Mouse (Mus musculus) Patski (cell line): Measurements from ENCODE around the gene Kbtbd13. TPM values are rescaled to one million over a fixed set of nuclear protein-coding genes. Genes with fewer than 3 reads are reported as not detected.
"Not testable (repeated sequence)": the region's sequence is repeated elsewhere in the genome, so short reads cannot be mapped to it uniquely, and the experiment has no call there.

Experiments
- ATAC-seq: fragments of 100-300 bp; one replicate; pipeline ENCODE4 v1.8.0; 2021
- CTCF ChIA-PET: fragments of 350-600 bp; sonication (Branson Sonifier 250); formaldehyde crosslinking; loops from one replicate; lab custom pipeline; 2022; ENCODE audit warnings: inconsistent platforms; lab: Charles Lee
- POLR2A ChIA-PET: fragments of 350-600 bp; sonication (Branson Sonifier 250); formaldehyde crosslinking; loops from one replicate; lab custom pipeline; 2022; ENCODE audit warnings: antibody characterized with exemption, inconsistent platforms; lab: Charles Lee
- DNase-seq: peaks from one replicate; pipeline ENCODE4 v3.0.0-alpha.2; 2011; ENCODE audit warnings: low read depth, low spot score
- H3K27me3 ChIP-seq: fragments of 371-371 bp; one replicate; pipeline ENCODE4 v1.5.1; 2021
- CTCF ChIP-seq: fragments of 100-300 bp; IDR thresholded peaks from one replicate; pipeline ENCODE4 v1.5.1; 2021
- in situ Hi-C: fragments of 300-500 bp; cut with MboI; formaldehyde crosslinking; loops from 3 replicates; pipeline ENCODE4 v1.11.1; 2018; ENCODE audit warnings: low pct_unique_long_range_greater_than_20kb, mixed read lengths
- polyA plus RNA-seq: library from polyadenylated mRNA; unstranded; gene quantifications from one replicate; pipeline ENCODE4 v1.2.3, GENCODE M21; 2021

Gene Kbtbd13
- polyA plus RNA-seq, 1 experiment from 2014 or later, result 0.01 TPM

DNA sequence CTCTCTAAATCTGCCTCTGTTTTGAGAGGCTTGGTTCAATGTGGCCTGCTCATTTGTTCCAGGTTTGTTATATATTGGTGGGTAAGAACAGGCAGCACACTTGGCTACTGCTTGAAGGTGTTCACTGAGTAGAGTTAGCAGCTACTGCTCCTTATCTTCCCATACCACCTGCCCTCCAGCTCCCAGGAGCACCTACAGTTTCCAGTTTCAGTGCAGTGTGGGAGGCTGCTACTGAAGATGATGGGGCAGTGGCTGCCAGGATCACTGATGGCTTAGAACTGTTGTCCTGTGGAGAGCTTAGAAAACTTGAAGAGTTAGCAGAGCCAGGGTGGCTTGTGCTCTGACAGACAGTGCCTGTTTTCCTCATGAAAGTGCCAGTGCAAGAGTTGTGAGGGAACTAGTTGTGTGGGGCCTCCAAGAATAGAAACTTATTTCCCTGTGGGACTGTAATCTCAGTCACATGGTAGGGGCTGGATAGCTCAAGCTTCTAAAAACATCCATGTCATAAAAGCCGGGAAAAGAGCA lies 32.4 kb downstream of the Kbtbd13 start:
- H3K27me3 ChIP-seq, result no peaks in the 10 kb centered on the region
- POLR2A ChIA-PET, result no interaction called here
- CTCF ChIA-PET, result no interaction called here
- DNase-seq, result no peak
- in situ Hi-C loops, result no loop called here
- no peak for TF ChIP-seq CTCF
- ATAC-seq, result no peak

DNA sequence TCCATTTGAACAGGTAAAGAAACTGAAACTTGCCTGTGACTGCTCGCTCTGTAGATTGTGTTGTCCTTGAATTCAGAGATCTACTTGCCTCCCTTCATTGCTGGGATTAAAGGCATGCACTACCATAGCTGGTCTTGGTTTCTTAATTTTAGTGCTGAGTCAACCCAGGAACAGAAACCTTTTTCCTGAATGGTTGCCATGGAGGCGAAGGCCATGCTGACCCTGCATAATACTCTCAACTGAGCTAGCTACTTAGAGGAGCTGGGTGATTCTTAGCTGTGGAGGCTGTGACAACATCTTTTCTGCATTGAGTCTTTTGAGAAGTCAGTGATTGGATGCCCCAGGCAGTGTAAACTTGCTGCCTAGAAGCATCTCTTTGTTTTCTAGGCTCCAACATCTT lies 34.5 kb downstream of the Kbtbd13 start:
- no peak for DNase-seq
- TF ChIP-seq CTCF, result no peak
- ChIA-PET POLR2A (no interaction called here), CTCF (no interaction called here)
- H3K27me3 ChIP-seq, result no peaks in the 10 kb centered on the region
- in situ Hi-C loops, result no loop called here
- no peak for ATAC-seq

DNA sequence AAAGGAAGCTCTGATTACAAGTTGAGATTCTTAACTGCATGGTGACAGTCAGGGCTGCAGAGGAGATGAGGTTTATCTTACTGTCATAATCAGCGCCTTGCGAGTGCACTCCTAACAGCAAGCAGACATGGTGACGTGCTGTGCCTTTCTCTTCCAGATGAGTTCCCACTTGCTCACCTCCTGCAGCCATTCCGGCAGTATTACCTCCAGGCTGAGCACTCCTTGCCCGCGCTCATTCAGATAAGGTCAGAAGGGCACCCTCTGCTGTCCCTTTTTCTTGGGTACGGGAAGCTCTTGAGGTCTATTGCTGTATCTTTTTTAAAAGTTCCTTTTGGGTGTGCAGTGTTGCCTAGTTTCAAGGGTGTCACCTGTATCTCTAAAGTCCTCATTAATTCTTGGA lies 34.9 kb downstream of the Kbtbd13 start:
- CTCF ChIA-PET, result no interaction called here
- in situ Hi-C loops, result no loop called here
- ATAC-seq, result no peak
- TF ChIP-seq CTCF, result no peak
- POLR2A ChIA-PET, result no interaction called here
- DNase-seq, result no peak
- H3K27me3 ChIP-seq, result no peaks in the 10 kb centered on the region

DNA sequence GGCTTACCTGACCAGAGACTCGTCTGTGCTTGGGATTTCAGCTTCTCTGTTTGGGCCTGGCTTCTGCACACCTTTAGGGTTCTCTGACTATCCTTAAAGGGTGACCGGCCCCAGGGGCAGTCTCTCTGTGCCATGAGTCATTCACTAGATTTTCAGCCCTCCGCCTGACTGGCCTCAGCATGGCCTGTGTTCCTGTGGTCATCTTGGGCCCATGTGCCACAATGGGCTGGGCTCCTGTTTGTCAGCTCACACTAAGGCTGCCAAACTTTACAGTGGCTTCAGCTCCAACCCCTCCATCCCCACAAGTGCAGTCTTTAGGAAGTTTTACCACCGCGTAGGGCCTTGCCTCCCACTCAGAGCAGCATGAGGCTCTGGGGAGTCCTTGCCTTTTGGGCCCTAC lies 38.2 kb downstream of the Kbtbd13 start:
- ATAC-seq, result no peak
- no peaks in the 10 kb centered on the region for H3K27me3 ChIP-seq
- ChIA-PET CTCF (no interaction called here), POLR2A (no interaction called here)
- no peak for TF ChIP-seq CTCF
- in situ Hi-C loops, result no loop called here
- no peak for DNase-seq

DNA sequence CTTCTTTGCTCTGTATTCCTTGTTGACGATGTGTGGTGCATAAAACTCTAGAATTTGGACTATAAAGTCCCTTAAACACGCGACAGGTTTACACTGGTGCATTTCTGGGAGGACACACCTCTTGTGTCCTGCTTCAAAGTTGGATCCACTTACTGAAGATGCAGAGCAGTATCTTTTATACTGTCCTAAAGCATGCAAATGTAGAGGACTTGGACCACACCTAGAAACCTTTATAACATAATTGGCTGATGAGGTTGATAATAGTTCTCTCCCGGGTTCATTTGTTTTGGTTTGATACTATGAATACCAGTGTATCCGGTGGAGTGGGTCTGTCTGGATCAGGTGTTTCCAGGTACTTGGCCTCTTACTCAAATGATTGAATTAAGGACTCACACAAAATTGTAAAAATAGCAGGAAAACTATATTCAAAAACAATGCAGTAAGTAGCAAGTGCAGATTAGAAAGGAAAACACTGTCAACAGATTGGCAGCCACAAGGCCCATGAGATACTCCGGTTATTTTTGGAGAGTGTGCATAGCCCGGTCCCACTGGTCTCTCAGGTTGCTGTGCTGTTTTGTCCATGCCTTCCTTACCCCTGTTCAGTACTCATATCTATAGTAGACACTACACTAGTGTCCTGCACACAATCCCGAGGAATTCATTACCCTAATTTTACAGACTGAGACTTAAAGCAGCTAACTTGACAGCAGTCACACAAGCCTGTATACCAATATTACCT lies 44.2 kb downstream of the Kbtbd13 start:
- H3K27me3 ChIP-seq, result peaks cover 5% of the 10 kb centered on the region
- ATAC-seq, result no peak
- no peak for TF ChIP-seq CTCF
- in situ Hi-C loops, result no loop called here
- CTCF ChIA-PET, result interaction anchor here (0.5 kb wide), 1 partner anchor 37 kb away, joined by 3 read pairs; no protein-coding TSS in a partner anchor
- DNase-seq, result no peak
- POLR2A ChIA-PET, result no interaction called here

DNA sequence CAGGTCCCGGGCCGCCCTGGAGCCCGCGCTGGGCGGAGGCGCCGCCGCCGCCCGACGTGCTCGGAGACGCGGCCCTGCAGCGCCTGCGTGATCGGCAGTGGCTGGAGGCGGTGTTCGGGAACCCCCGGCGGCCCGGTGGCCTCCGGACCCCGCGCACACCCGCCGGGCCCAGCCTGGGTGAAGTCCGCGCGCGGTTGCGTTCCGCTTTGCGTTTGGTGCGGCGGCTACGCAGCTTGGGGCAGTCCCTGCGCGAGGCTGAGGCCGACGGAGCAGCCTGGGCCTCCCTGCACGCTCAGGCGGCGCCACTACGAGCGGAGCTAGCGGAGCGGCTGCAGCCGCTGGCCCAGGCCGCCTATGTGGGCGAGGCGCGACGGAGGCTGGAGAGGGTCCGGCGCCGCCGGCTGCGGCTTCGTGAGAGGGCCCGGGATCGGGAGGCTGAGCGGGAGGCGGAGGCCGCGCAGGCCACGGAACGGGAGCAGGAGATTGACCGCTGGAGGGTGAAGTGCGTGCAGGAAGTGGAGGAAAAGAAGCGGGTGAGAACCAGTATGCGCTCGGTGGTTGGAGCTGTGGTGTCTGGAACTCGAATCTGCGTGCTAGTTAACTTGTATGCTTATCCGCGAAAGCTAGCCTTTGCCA lies 44.9 kb downstream of the Kbtbd13 start:
- H3K27me3 ChIP-seq, result peaks cover 6% of the 10 kb centered on the region
- DNase-seq (no peak), ATAC-seq (peak; percentile 69)
- CTCF ChIA-PET, result interaction anchor here (0.5 kb wide), 1 partner anchor 36 kb away, joined by 3 read pairs; no protein-coding TSS in a partner anchor
- no peak for TF ChIP-seq CTCF
- in situ Hi-C loops, result no loop called here
- POLR2A ChIA-PET, result interaction anchor here (1.2 kb wide), 1 partner anchor 49 kb away, joined by 3 read pairs; no protein-coding TSS in a partner anchor

DNA sequence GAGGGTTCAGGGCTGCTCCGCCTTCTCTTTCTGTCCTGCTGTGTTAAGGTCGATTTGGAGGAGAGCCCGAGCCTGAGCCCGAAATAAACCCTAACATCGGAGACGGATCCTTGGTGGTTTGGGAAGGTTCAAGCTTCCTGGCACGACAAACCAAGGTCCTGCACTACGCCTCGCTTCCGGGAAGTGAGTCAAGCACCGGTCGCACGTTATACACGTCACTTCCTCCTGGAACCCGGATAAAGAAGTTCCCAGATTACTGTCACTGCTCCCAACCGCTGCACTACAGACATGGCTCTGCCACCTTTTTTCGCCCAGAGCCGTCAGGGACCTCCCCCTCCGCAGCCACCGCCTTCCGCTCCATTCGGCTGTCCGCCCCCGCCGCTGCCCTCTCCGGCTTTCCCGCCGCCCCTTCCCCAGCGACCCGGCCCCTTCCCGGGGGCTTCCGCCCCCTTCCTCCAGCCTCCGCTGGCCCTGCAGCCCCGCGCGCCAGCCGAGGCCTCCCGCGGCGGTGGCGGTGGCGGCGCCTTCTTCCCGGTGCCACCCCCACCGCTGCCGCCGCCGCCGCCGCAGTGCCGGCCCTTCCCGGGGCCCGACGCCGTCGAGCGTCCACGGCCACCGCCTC lies 45.5 kb downstream of the Kbtbd13 start, which contains the start of gene Pdcd7:
Gene Pdcd7 (plus strand): TSS at position 251 of the 622 bp plus-strand sequence.
- POLR2A ChIA-PET, result interaction anchor here (1.2 kb wide), 1 partner anchor 50 kb away, joined by 3 read pairs; no protein-coding TSS in a partner anchor
- ATAC-seq, result peak; percentile 60

DNA sequence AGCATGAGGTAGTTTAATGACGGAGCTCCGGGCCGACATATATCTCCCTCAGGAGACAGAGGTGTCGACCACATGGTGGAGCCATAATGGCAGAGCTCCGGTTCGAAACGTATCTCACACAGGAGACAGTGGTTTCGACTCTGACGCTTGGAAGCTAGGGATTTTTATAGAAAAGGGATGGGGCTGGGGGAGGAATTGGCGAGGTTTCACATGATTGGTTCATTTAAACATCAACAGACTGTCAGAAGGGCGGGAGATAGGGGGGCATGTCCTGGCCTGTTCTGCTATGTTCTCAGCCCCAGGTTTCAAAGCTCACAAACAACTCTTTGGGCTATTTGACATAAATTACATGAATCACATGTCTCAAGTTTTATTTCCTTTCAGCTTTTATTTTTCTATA lies 46.0 kb downstream of the Kbtbd13 start:
- ATAC-seq, DNase-seq, in situ Hi-C loops, CTCF ChIA-PET: not testable (repeated sequence)
- peaks cover 16% of the 10 kb centered on the region for H3K27me3 ChIP-seq
- POLR2A ChIA-PET, result interaction anchor here (1.2 kb wide), 1 partner anchor 50 kb away, joined by 3 read pairs; no protein-coding TSS in a partner anchor

More for the DNA sequence above, 45.5 kb downstream of the Kbtbd13 start, which contains the start of gene Pdcd7:
- H3K27me3 ChIP-seq, result peaks cover 13% of the 10 kb centered on the region
- in situ Hi-C loops, result no loop called here
- peak; percentile 79 for DNase-seq
- CTCF ChIA-PET, result no interaction called here
- TF ChIP-seq CTCF, result no peak

DNA sequence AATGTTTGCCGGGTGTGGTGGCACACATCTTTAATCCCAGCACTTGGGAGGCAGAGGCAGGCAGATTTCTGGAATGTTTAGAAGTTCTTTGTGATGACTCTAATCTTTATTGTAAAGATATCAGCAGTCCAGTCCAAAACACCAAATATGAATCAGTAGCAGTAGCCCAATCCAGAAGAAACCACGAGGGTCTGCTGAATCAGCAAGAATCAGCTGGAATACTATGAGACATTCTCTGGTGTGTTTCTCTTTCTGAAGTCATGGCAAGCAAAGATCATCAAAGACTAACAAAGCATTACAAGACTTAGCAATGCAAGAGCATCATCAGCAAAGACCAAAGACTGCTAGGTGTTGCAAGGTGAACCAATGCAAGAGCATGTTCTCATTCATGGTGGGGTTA lies 51.0 kb downstream of the Kbtbd13 start:
- no peak for DNase-seq
- in situ Hi-C loops, result no loop called here
- no peak for TF ChIP-seq CTCF
- no peak for ATAC-seq
- ChIA-PET CTCF (no interaction called here), POLR2A (no interaction called here)
- H3K27me3 ChIP-seq, result peaks cover 16% of the 10 kb centered on the region

DNA sequence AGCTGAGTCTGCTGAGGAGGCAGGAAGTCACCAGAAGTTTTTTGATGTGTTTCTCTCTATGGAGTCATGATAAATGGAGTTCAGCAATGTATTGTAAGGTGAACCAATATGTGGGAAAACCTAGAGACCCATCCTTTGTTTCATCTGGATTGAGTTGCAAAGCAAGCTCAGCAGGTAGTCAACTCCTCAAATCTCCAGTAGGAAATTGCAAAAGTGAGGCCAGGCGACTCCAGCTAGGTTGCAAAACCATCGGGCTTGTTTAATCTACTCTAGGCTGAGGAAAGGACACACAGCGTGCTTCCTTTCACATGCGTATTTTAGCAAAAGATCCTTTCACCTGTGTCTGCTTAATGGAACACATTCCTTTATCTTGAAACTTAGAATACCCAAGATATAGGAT lies 52.3 kb downstream of the Kbtbd13 start:
- DNase-seq, result no peak
- in situ Hi-C loops, result no loop called here
- TF ChIP-seq CTCF, result no peak

More for the DNA sequence above, 52.3 kb downstream of the Kbtbd13 start:
- ChIA-PET CTCF (no interaction called here), POLR2A (no interaction called here)
- ATAC-seq, result no peak
- H3K27me3 ChIP-seq, result peaks cover 16% of the 10 kb centered on the region

Other genes with a start within 250 kb of the Kbtbd13 start
- 7.0 TPM for gene Parp16, start 196.3 kb downstream of the Kbtbd13 start, polyA plus RNA-seq
- gene Cilp, start 126.5 kb downstream of the Kbtbd13 start, polyA plus RNA-seq, result not detected
- 39.2 TPM for gene Clpx, start 97.4 kb downstream of the Kbtbd13 start, polyA plus RNA-seq
- gene Pdcd7, start 45.5 kb downstream of the Kbtbd13 start, polyA plus RNA-seq, result 16.7 TPM
- 0.19 TPM for gene Ubap1l, start 30.6 kb downstream of the Kbtbd13 start, polyA plus RNA-seq
- gene Rasl12, start 6.9 kb upstream of the Kbtbd13 start, polyA plus RNA-seq, result 52.0 TPM
- gene Slc51b, start 31.3 kb upstream of the Kbtbd13 start, polyA plus RNA-seq, result 0.26 TPM
- gene Mtfmt, start 44.1 kb upstream of the Kbtbd13 start, polyA plus RNA-seq, result 21.3 TPM
- gene Spg21, start 69.3 kb upstream of the Kbtbd13 start, polyA plus RNA-seq, result 112 TPM
- not detected for gene Ankdd1a, start 128.5 kb upstream of the Kbtbd13 start, polyA plus RNA-seq
- gene Plekho2, start 188.4 kb upstream of the Kbtbd13 start, polyA plus RNA-seq, result 11.9 TPM
- gene Pif1, start 195.5 kb upstream of the Kbtbd13 start, polyA plus RNA-seq, result 7.2 TPM
- 53.9 TPM for gene Rbpms2, start 238.0 kb upstream of the Kbtbd13 start, polyA plus RNA-seq